ENCODE assay signal across 27 mouse cellular contexts in the genomic region with DNA sequence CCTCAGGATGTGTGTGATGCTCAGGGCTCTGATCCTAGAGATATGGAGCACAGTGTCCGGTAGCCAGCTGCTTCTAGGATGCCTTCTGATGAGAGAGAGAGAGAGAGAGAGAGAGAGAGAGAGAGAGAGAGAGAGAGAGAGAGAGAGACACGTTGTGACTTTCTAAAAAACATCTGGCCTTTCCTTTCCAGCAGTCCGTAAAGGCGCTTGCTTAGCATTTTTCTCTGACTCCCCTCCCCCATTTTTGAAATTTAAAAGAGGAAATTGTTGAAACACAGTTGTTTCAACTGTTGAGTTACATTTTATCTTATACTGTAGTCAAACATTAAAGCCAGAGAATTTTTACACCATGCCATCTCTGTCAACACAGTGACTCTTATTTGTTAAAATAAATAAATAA.
DNase-seq lines count a peak whose midpoint lies in the region; ATAC-seq and TF ChIP-seq lines count a peak whose summit lies in the region.
"Had no signal": no experiment of that assay in that cellular context is flagged by ENCODE, and none has a peak within 500 bp of the region (broad histone marks: within the 10 kb centered on the region; RNA-seq: fewer than 3 reads in every experiment).

No protein-coding gene starts in this region.

- peaks cover 31% of the 10 kb centered on the region for H3K4me1 ChIP-seq in midbrain, embryonic 10.5 days
- 0 out of 2 replicates have a peak, but pooled peaks cover 5% of the 10 kb centered on the region for H3K4me1 ChIP-seq in midbrain, embryonic 14.5 days (ENCODE audit: control insufficient read depth, insufficient read depth, low read length)
- H3K4me1 ChIP-seq in MEL (ENCODE audit: control insufficient read depth in 1 of 2, insufficient read depth in 2 of 2, low read length in 2 of 2), result peaks cover 6 to 7% of the 10 kb centered on the region in 2 experiments; a peak in 3 of 4 replicates
- H3K4me1 ChIP-seq: heart, embryonic 10.5 days; heart, embryonic 13.5 days had no signal

- TF ChIP-seq POLR2A in MEL (IDR thresholded peaks at IDR 0.05; ENCODE audit: control insufficient read depth in 1 of 2, insufficient read depth in 1 of 2, low read depth in 1 of 2, low read length in 2 of 2, poor library complexity in 1 of 2), result no peak

- no peak for TF ChIP-seq CTCF in MEL (IDR thresholded peaks at IDR 0.05 in 2 of 3, conservative IDR thresholded peaks at IDR 0.05 in 1 of 3; ENCODE audit: control insufficient read depth in 1 of 3, insufficient read depth in 1 of 3, low read depth in 2 of 3, low read length in 3 of 3, poor library complexity in 1 of 3, severe bottlenecking in 1 of 3)

- no peak overlapping the region for H3K4me3 ChIP-seq in midbrain, embryonic 10.5 days
- H3K4me3 ChIP-seq in midbrain, embryonic 14.5 days (replicated peaks; ENCODE audit: low read depth, low read length), result no peak overlapping the region
- no peak overlapping the region for H3K4me3 ChIP-seq in MEL (ENCODE audit: control insufficient read depth in 1 of 2, insufficient read depth in 1 of 2, low read depth in 2 of 2, low read length in 2 of 2)
- H3K4me3 ChIP-seq: embryonic facial prominence, embryonic 13.5 days; erythroblast, embryonic 14.5 days; forebrain, embryonic 12.5 days; forebrain, embryonic 15.5 days; heart, adult 2 months; heart, embryonic 10.5 days; heart, embryonic 13.5 days had no signal

- WGBS in midbrain, embryonic 10.5 days, result 20% methylated on average over 4 of the region's 4 CpGs
- WGBS in midbrain, embryonic 14.5 days, result 30% methylated on average over 4 of the region's 4 CpGs

- H3K27me3 ChIP-seq in midbrain, embryonic 10.5 days (ENCODE audit: low read depth, poor library complexity, severe bottlenecking), result peaks cover 78% of the 10 kb centered on the region
- peaks cover 12% of the 10 kb centered on the region; the same call in 1 of the 2 replicates for H3K27me3 ChIP-seq in midbrain, embryonic 14.5 days (ENCODE audit: control insufficient read depth, insufficient read depth, low read length)
- H3K27me3 ChIP-seq in MEL (ENCODE audit: control insufficient read depth in 1 of 2, insufficient read depth in 2 of 2, low read length in 2 of 2), result no peaks in the 10 kb centered on the region
- H3K27me3 ChIP-seq: forebrain, embryonic 15.5 days; Patski had no signal

- no peak for DNase-seq in midbrain, embryonic 10.5 days (ENCODE audit: low spot score)
- no peak for DNase-seq in midbrain, embryonic 14.5 days
- peak; percentile 45 for DNase-seq in MEL (ENCODE audit: low read depth, low spot score)
- no peak for DNase-seq in cerebellum, adult 9-10 months
- no peak for DNase-seq in left cerebral cortex, adult 18-20 months (ENCODE audit: low spot score in 2 of 2)
- DNase-seq: adrenal gland, adult 2 months; adrenal gland, postnatal 14 days; cerebellum, adult 11 months; cerebellum, adult 2 months; cerebellum, postnatal 10 days; cerebellum, postnatal 36 days; gastrocnemius, postnatal 25 days; heart, adult 2 months; heart, postnatal 14 days; heart, postnatal 4 days had no signal

- no peak overlapping the region for H3K9ac ChIP-seq in midbrain, embryonic 14.5 days (replicated peaks; ENCODE audit: low read length)
- no peak overlapping the region for H3K9ac ChIP-seq in MEL (ENCODE audit: control insufficient read depth, low read depth, low read length, poor library complexity, severe bottlenecking)
- H3K9ac ChIP-seq: embryonic facial prominence, embryonic 13.5 days; forebrain, embryonic 12.5 days; forebrain, embryonic 15.5 days; heart, embryonic 13.5 days; hindbrain, embryonic 14.5 days had no signal

- TF ChIP-seq RAD21 in MEL (IDR thresholded peaks at IDR 0.05; ENCODE audit: low read depth, low read length), result no peak

- peak overlapping the region; percentile 46; the same call in 1 of the 2 replicates for H3K27ac ChIP-seq in midbrain, embryonic 10.5 days (replicated peaks)
- no peak overlapping the region for H3K27ac ChIP-seq in midbrain, embryonic 14.5 days (replicated peaks; ENCODE audit: low read depth, low read length)
- no peak overlapping the region; the same call in 1 of the 2 replicates for H3K27ac ChIP-seq in MEL (ENCODE audit: control insufficient read depth, low read depth, low read length)
- H3K27ac ChIP-seq: embryonic facial prominence, embryonic 13.5 days; forebrain, embryonic 12.5 days; forebrain, embryonic 15.5 days; heart, adult 2 months; heart, embryonic 10.5 days; heart, embryonic 13.5 days; hindbrain, embryonic 14.5 days; hindbrain, postnatal 0 days had no signal

- H3K79me2 ChIP-seq in MEL (ENCODE audit: control insufficient read depth, insufficient read depth, low read length, poor library complexity), result no peaks in the 10 kb centered on the region

- ATAC-seq in midbrain, embryonic 14.5 days (ENCODE audit: low FRiP score, low TSS enrichment), result no peak
- ATAC-seq in granulocyte monocyte progenitor cell, adult 5-6 weeks (replicated peaks; ENCODE audit: poor library complexity, severe bottlenecking), result peak; percentile 33; the same call in 1 of the 2 replicates
- ATAC-seq: CD4-positive, CD25-positive, alpha-beta regulatory T cell, adult 4 months; forebrain, embryonic 15.5 days; hindbrain, postnatal 0 days; inflammation-experienced regulatory T-cells, adult 6 months; Patski had no signal

- no peak overlapping the region for H3K4me2 ChIP-seq in midbrain, embryonic 14.5 days (ENCODE audit: low read length)
- H3K4me2 ChIP-seq: embryonic facial prominence, embryonic 13.5 days; forebrain, embryonic 12.5 days; forebrain, embryonic 15.5 days; heart, embryonic 13.5 days; hindbrain, embryonic 14.5 days had no signal

- H3K36me3 ChIP-seq in midbrain, embryonic 10.5 days, result no peaks in the 10 kb centered on the region
- no peaks in the 10 kb centered on the region for H3K36me3 ChIP-seq in midbrain, embryonic 14.5 days (ENCODE audit: control insufficient read depth, insufficient read depth, low read length)
- peaks cover 0 to 11% of the 10 kb centered on the region in 2 experiments; a peak in 2 of 4 replicates for H3K36me3 ChIP-seq in MEL (ENCODE audit: control insufficient read depth in 1 of 2, insufficient read depth in 2 of 2, low read length in 2 of 2)
- H3K36me3 ChIP-seq: embryonic facial prominence, embryonic 13.5 days; forebrain, embryonic 12.5 days; forebrain, embryonic 15.5 days; heart, embryonic 10.5 days; heart, embryonic 13.5 days had no signal

- no peaks in the 10 kb centered on the region for H3K9me3 ChIP-seq in midbrain, embryonic 10.5 days (replicated peaks)
- H3K9me3 ChIP-seq in midbrain, embryonic 14.5 days (ENCODE audit: control insufficient read depth, low read length), result no peaks in the 10 kb centered on the region
- H3K9me3 ChIP-seq in MEL (replicated peaks; ENCODE audit: insufficient read depth, low read length), result no peaks in the 10 kb centered on the region
- H3K9me3 ChIP-seq: embryonic facial prominence, embryonic 13.5 days; forebrain, embryonic 12.5 days; forebrain, embryonic 15.5 days; heart, embryonic 10.5 days; heart, embryonic 13.5 days had no signal

- peak in 1 of 2 experiments; percentile 21; a peak in 1 of 4 replicates for TF ChIP-seq EP300 in MEL (IDR thresholded peaks at IDR 0.05; ENCODE audit: low read depth in 1 of 2, low read length in 2 of 2)

TF ChIP-seq in MEL, 35 proteins besides CTCF, POLR2A, EP300 and RAD21:
- TF ChIP-seq MAFK (IDR thresholded peaks at IDR 0.05; ENCODE audit: borderline replicate concordance, low read depth, low read length), result peak; percentile 61; the same call in 1 of the 2 replicates
- TF ChIP-seq UBTF (IDR thresholded peaks at IDR 0.05; ENCODE audit: borderline replicate concordance, insufficient read depth, low read depth, low read length), result no peak
- TF ChIP-seq CHD2 (IDR thresholded peaks at IDR 0.05; ENCODE audit: low read length), result peak; percentile 15; the same call in 1 of the 2 replicates
- TF ChIP-seq JUND (IDR thresholded peaks at IDR 0.05; ENCODE audit: low read depth, low read length), result peak; percentile 84; the same call in 1 of the 2 replicates
- no peak for TF ChIP-seq CHD1 (IDR thresholded peaks at IDR 0.05; ENCODE audit: low read depth, low read length)
- TF ChIP-seq ZNF384 (IDR thresholded peaks at IDR 0.05; ENCODE audit: low read depth, low read length), result no peak
- no peak for TF ChIP-seq KAT2A (conservative IDR thresholded peaks at IDR 0.05; ENCODE audit: low read depth, low read length)
- no peak for TF ChIP-seq ZC3H11A (IDR thresholded peaks at IDR 0.05; ENCODE audit: low read depth, low read length)
- no peak for TF ChIP-seq TBP (IDR thresholded peaks at IDR 0.05; ENCODE audit: low read depth, low read length)
- no peak for TF ChIP-seq BHLHE40 (IDR thresholded peaks at IDR 0.05; ENCODE audit: borderline replicate concordance, low read depth, low read length)
- no peak for TF ChIP-seq MYC (IDR thresholded peaks at IDR 0.05; ENCODE audit: low read depth, low read length)
